In the genomic region with DNA sequence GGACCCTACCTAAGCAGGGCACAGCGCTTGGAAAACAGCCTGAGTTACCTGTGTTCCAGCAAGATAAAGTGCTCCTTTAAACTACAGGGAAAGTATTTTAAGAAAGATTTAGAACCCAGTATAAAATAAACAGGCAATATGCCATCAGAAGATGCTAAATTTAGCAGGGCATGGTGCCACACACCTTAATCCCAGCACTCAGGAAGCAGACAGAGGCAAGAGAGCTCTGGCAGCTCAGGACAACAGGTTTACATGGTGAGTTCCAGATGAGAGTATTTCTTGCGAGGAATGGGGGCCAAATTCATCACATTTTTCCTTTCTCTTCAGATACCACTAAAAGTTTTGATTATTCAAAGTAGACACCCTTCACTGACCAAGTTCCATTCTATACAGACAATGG, we compare ENCODE assay signal across 21 mouse cellular contexts.
DNase-seq lines count a peak whose midpoint lies in the region; ATAC-seq and TF ChIP-seq lines count a peak whose summit lies in the region.
"Had no signal": no experiment of that assay in that cellular context is flagged by ENCODE, and none has a peak within 500 bp of the region (broad histone marks: within the 10 kb centered on the region; RNA-seq: fewer than 3 reads in every experiment).

No protein-coding gene starts in this region.

- TF ChIP-seq CTCF in lung, postnatal 0 days (IDR thresholded peaks at IDR 0.05), result no peak

- H3K27me3 ChIP-seq in heart, embryonic 11.5 days (ENCODE audit: control insufficient read depth, insufficient read depth, low read length), result no peaks in the 10 kb centered on the region
- no peaks in the 10 kb centered on the region for H3K27me3 ChIP-seq in heart, embryonic 16.5 days (ENCODE audit: control insufficient read depth, insufficient read depth, low read length)
- no peaks in the 10 kb centered on the region for H3K27me3 ChIP-seq in stomach, embryonic 16.5 days (ENCODE audit: control insufficient read depth, insufficient read depth, low read length)
- no peaks in the 10 kb centered on the region for H3K27me3 ChIP-seq in lung, postnatal 0 days (replicated peaks; ENCODE audit: insufficient read depth, low read length)
- H3K27me3 ChIP-seq: embryonic facial prominence, embryonic 15.5 days; kidney, embryonic 15.5 days; limb, embryonic 12.5 days; liver, embryonic 12.5 days; neural tube, embryonic 13.5 days had no signal

- no peaks in the 10 kb centered on the region for H3K4me1 ChIP-seq in heart, embryonic 11.5 days (ENCODE audit: control insufficient read depth, insufficient read depth, low read length)
- peaks cover 13% of the 10 kb centered on the region for H3K4me1 ChIP-seq in heart, embryonic 16.5 days (ENCODE audit: control insufficient read depth, insufficient read depth, low read length)
- no peaks in the 10 kb centered on the region for H3K4me1 ChIP-seq in stomach, embryonic 16.5 days (ENCODE audit: control insufficient read depth, insufficient read depth, low read length)
- no peaks in the 10 kb centered on the region for H3K4me1 ChIP-seq in lung, postnatal 0 days (ENCODE audit: insufficient read depth, low read depth, low read length)
- H3K4me1 ChIP-seq: embryonic facial prominence, embryonic 15.5 days; forebrain, embryonic 10.5 days; kidney, embryonic 15.5 days; limb, embryonic 12.5 days; liver, embryonic 12.5 days; neural tube, embryonic 13.5 days had no signal

- intact Hi-C loops in heart, postnatal 25 days (cut with DNase I), result no loop called here

- no peak for TF ChIP-seq EP300 in lung, postnatal 0 days (IDR thresholded peaks at IDR 0.05)

- 80% methylated on average over 2 of the region's 2 CpGs for WGBS in heart, embryonic 11.5 days (ENCODE audit: insufficient replicate concordance)
- WGBS in heart, embryonic 16.5 days, result 55% methylated on average over 2 of the region's 2 CpGs
- WGBS in stomach, embryonic 16.5 days, result 82% methylated on average over 2 of the region's 2 CpGs
- whole genome bisulfite sequencing in lung, postnatal 0 days, result 100% methylated on average over 2 of the region's 2 CpGs

- H3K9ac ChIP-seq in heart, embryonic 11.5 days (ENCODE audit: low read depth, low read length), result no peak overlapping the region
- no peak overlapping the region for H3K9ac ChIP-seq in heart, embryonic 16.5 days (ENCODE audit: low read length)
- no peak overlapping the region for H3K9ac ChIP-seq in stomach, embryonic 16.5 days (ENCODE audit: low read length)
- H3K9ac ChIP-seq in lung, postnatal 0 days (replicated peaks; ENCODE audit: low read depth), result no peak overlapping the region
- H3K9ac ChIP-seq: embryonic facial prominence, embryonic 15.5 days; kidney, embryonic 15.5 days; limb, embryonic 12.5 days; liver, embryonic 12.5 days; neural tube, embryonic 13.5 days had no signal

- H3K4me2 ChIP-seq in heart, embryonic 11.5 days, result no peak overlapping the region
- peak overlapping the region; percentile 18 for H3K4me2 ChIP-seq in heart, embryonic 16.5 days (ENCODE audit: low read depth, low read length)
- no peak overlapping the region for H3K4me2 ChIP-seq in stomach, embryonic 16.5 days (ENCODE audit: low read depth, low read length)
- no peak overlapping the region for H3K4me2 ChIP-seq in lung, postnatal 0 days (replicated peaks; ENCODE audit: low read depth, low read length)
- H3K4me2 ChIP-seq: embryonic facial prominence, embryonic 15.5 days; kidney, embryonic 15.5 days; limb, embryonic 12.5 days; liver, embryonic 12.5 days; neural tube, embryonic 13.5 days had no signal

- 0 out of 2 replicates have a peak overlapping the region, but pooled peaks have one; percentile 50 for H3K27ac ChIP-seq in heart, embryonic 11.5 days (ENCODE audit: low read depth, low read length)
- peak overlapping the region; percentile 89 for H3K27ac ChIP-seq in heart, embryonic 16.5 days (ENCODE audit: low read length)
- peak overlapping the region; percentile 56 for H3K27ac ChIP-seq in stomach, embryonic 16.5 days (ENCODE audit: low read length)
- H3K27ac ChIP-seq in lung, postnatal 0 days (ENCODE audit: low read length), result no peak overlapping the region
- H3K27ac ChIP-seq: embryonic facial prominence, embryonic 15.5 days; forebrain, embryonic 10.5 days; kidney, embryonic 15.5 days; limb, embryonic 12.5 days; liver, embryonic 12.5 days; neural tube, embryonic 13.5 days had no signal

- peak; percentile 6 to 23 for DNase-seq in heart, adult 9 months (ENCODE audit: low spot score in 2 of 2)
- DNase-seq in heart, postnatal 25 days (ENCODE audit: low spot score), result no peak
- DNase-seq in lung, postnatal 0 days (ENCODE audit: low spot score), result no peak
- no peak for DNase-seq in lung, postnatal 36 days
- DNase-seq: adrenal gland, postnatal 14 days; cerebellum, adult 9-10 months; kidney, postnatal 36 days; lung, adult 2 months; midbrain, embryonic 14.5 days had no signal

- no peak overlapping the region for H3K4me3 ChIP-seq in heart, embryonic 11.5 days (ENCODE audit: low read depth, low read length)
- H3K4me3 ChIP-seq in heart, embryonic 16.5 days (ENCODE audit: low read length), result no peak overlapping the region
- no peak overlapping the region for H3K4me3 ChIP-seq in stomach, embryonic 16.5 days (replicated peaks; ENCODE audit: low read length)
- no peak overlapping the region for H3K4me3 ChIP-seq in lung, postnatal 0 days (ENCODE audit: low read depth, low read length)
- H3K4me3 ChIP-seq: embryonic facial prominence, embryonic 15.5 days; forebrain, embryonic 10.5 days; kidney, embryonic 15.5 days; limb, embryonic 12.5 days; liver, embryonic 12.5 days; myocyte; neural tube, embryonic 13.5 days had no signal

- H3K9me3 ChIP-seq in heart, embryonic 11.5 days (replicated peaks; ENCODE audit: control insufficient read depth, low read length), result no peaks in the 10 kb centered on the region
- no peaks in the 10 kb centered on the region for H3K9me3 ChIP-seq in heart, embryonic 16.5 days (replicated peaks; ENCODE audit: control insufficient read depth, low read length)
- no peaks in the 10 kb centered on the region for H3K9me3 ChIP-seq in stomach, embryonic 16.5 days (replicated peaks; ENCODE audit: control insufficient read depth, low read length)
- H3K9me3 ChIP-seq in lung, postnatal 0 days (ENCODE audit: low read length), result no peaks in the 10 kb centered on the region
- H3K9me3 ChIP-seq: embryonic facial prominence, embryonic 15.5 days; forebrain, embryonic 10.5 days; kidney, embryonic 15.5 days; limb, embryonic 12.5 days; liver, embryonic 12.5 days; neural tube, embryonic 13.5 days had no signal

- ATAC-seq in heart, embryonic 11.5 days (replicated peaks; ENCODE audit: insufficient number of reproducible peaks, low FRiP score, low TSS enrichment), result no peak
- peak; percentile 71 for ATAC-seq in heart, embryonic 16.5 days (replicated peaks; ENCODE audit: extremely low read depth, insufficient read depth, low FRiP score)
- ATAC-seq in stomach, embryonic 16.5 days (ENCODE audit: insufficient read depth, low FRiP score), result no peak
- ATAC-seq in lung, postnatal 0 days, result no peak
- ATAC-seq: forebrain, embryonic 16.5 days; intestine, postnatal 0 days; liver, embryonic 12.5 days had no signal

- H3K36me3 ChIP-seq in heart, embryonic 11.5 days (ENCODE audit: control insufficient read depth, insufficient read depth, low read length), result peaks cover 17% of the 10 kb centered on the region
- H3K36me3 ChIP-seq in heart, embryonic 16.5 days (ENCODE audit: control insufficient read depth, insufficient read depth), result peaks cover 32% of the 10 kb centered on the region
- peaks cover 12% of the 10 kb centered on the region for H3K36me3 ChIP-seq in stomach, embryonic 16.5 days (ENCODE audit: control insufficient read depth, insufficient read depth, low read length)
- peaks cover 31% of the 10 kb centered on the region for H3K36me3 ChIP-seq in lung, postnatal 0 days (ENCODE audit: insufficient read depth, low read length)

Comparison
In these comparisons a context has a peak if more than half of its experiments do, and no peak if none do; other contexts are left out.
1. DNase-seq: peak in heart, adult 9 months (2 of 2); none in heart, postnatal 25 days (single experiment), lung, postnatal 0 days (single experiment) and lung, postnatal 36 days (single experiment).